Mouse (Mus musculus) frontal cortex, adult (tissue): ENCODE measurements at regions not wholly inside any gene's neighbourhood (a gene's known extent, or its start where the extent isn't known, plus 50 kb on each side); places are given as distances from the start of the nearest gene placed in this dataset.

Experiments used
- ATAC-seq: cut with Nextera tagmentation; 2 replicates; pipeline ENCODE4 v1.9.2; 2017; ENCODE audit warnings: mild to moderate bottlenecking, moderate library complexity, mixed read lengths; ENCODE audit not compliant: low TSS enrichment

GRCm38 (mm10) chr11:34153749-34154525 is 54.0 kb downstream of the Foxi1 start:
- no peak for ATAC-seq

- peak; percentile 91 for ATAC-seq
Measured at GRCm38 (mm10) chr11:34149370-34149976, 51.1 kb upstream of the 4930469K13Rik start.
